Mouse (Mus musculus) left cerebral cortex, postnatal 14 days (tissue): Measurements from ENCODE around the gene Anapc15-ps. TPM values are rescaled to one million over a fixed set of nuclear protein-coding genes. Genes with fewer than 3 reads are reported as not detected.

ENCODE experiments used
- DNase-seq, 2 experiments: peaks; one replicate each; pipeline ENCODE4 v3.0.0; 2021 to 2022; ENCODE audit warnings: low spot score in 2 of 2, mixed read lengths in 1 of 2
- intact Hi-C: fragments of 180-260 bp; cut with DNase I; formaldehyde crosslinking; loops from one replicate; pipeline ENCODE4 v1.15.1; 2025
- total RNA-seq, 2 experiments: library from RNA; stranded (reverse); gene quantifications; 2 replicates each; pipeline ENCODE4 v1.2.3; 2021

Anapc15-ps gene
- total RNA-seq, 2 experiments from 2014 or later, result not detected

DNA sequence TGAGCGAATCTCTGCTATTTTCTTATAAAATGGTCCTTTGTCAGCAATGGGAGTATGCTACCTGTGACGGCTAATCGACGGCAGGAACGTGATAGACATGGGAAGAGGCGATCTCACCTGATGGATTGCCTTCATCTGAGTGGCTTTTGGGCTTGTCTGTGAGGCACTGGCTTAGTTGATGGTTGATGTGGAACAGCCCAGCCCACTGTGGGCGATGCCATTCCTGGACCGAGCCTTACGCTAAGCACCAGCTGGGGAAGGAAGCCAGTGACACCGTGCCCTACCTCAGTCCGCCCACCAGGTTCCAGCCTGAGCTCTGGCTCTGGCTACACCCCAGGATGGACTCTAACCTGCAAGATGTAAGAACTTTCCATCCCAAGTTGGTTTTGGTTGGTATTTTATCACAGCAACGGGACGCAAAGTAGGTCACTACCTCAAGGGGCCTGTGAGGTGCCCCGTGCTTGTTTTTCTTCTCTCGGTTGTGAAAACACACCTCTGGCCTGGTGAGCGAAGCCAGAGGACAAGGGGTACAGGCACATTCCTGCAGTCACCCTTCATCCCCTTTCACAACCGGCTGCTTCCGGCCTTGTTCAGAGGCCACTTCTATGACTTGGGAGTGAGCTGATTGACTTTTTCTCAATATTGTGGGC lies 22.5 kb upstream of the Anapc15-ps start:
- intact Hi-C loops, result no loop called here
- DNase-seq, result no peak

DNA sequence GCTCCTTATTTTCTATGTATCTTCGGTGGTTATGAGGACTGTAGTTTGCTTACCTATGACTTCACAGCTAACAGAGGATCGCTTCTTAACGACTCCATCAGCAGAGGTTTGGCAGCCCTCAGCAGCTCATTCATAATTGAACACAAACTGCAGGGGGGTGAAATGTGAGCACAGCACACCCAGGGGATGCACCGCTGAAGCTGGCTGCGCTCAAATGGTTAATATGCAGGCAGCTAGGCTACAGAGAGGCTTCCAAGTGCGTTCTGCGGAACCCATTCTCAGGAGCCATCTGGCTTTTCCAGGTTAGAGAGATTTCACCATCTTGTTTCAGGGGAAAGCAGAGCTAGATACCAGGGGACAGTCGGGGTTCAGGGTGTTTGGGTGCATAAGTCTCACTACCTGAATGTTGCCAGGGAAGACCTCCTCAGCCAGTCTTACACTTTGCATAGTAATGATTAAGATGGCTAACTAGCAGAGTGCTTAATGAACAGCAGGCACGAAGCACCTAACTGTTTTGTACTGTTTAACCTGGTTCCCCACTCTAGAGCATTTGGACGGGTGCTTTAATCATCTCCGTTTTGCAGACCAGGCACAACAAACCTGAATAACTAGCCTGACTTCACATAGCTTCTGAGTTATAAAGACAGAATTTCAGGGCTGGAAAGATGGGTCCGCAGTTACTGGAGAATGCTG lies 21.5 kb upstream of the Anapc15-ps start:
- intact Hi-C loops, result no loop called here
- no peak for DNase-seq

DNA sequence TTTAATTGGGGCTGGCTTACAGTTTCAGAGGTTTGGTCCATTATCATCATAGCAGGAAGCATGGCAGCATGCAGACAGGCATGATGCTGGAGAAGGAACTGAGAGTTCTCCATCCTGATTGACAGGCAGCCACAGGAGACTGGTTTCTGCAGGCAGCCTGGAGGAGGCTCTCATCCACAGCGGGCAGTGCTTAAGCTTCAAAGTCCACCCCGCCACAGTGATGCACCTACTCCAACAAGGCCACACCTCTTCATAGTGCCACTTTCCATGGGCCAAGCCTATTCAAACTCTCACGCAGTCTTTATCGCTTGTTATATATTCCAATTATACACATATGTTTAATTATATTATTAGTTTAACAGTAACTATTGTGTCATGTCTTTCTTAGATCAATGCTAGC lies 18.1 kb upstream of the Anapc15-ps start:
- no peak for DNase-seq
- intact Hi-C loops, result no loop called here

DNA sequence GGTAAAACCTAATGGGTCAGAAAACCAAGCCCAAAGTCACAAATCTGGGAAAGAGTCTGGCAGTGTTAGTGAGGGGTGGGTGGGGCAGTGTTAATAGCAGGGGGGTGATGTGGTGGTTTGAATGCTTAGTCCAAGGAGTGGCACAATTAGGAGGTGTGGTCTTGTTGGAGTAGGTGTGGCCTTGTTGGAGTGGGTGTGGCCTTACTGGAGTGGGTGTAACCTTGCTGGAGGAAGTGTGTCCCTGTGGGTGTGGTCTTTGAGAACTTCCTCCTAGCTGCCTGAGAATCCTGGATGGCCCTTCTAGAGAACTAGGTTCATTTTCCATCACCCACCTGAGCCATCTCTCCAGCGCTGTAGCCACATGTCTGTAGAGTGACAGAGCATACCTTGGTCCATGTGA lies 16.6 kb upstream of the Anapc15-ps start:
- DNase-seq, result no peak
- intact Hi-C loops, result no loop called here

DNA sequence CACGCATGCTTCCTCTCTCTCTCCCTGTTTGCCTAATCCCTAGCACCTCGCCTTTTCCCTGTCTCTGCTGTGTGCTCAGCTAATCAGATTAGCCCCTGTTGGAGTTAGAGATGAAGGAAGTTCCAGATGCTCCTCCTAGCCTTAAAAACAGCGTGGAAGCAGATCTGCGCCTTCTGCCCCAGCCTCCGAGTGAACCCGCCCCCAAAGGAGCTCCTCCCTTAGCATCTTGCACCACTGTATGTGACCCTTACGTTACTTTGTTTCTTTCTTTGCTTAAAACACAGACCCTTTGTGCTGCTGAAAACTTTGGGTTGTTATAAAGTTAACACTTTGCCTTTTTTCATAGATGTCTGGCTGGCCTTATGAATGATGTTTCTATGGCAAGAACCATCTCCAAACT lies 15.8 kb upstream of the Anapc15-ps start:
- DNase-seq, result no peak
- intact Hi-C loops, result no loop called here

DNA sequence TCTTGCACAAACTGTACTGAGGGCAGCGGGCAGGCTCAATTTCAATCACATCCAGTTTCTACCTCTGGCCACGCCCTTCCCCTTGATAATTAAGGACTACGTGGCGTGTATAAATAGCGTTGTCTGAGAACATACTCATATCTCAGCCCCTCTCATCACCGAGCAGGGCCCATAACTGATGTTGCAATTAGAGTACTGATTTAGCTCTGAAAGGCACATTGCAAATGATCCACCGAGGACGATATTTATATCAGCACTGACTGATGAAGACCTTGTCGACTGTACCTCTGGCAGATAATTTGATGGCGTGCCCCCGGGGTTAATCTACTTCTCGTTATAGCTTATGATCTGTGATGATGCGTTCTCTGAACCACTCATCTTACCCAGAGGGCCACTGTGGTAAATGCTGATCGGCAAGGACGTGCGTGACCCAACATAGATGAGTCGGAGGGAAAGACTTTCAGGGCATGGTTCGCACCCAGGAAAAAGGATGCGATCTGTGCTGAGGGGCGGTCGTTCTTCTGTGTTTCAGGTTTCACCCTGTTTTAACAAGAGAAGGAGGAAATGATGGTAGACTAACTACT lies 14.4 kb upstream of the Anapc15-ps start:
- DNase-seq, result no peak
- intact Hi-C loops, result no loop called here

DNA sequence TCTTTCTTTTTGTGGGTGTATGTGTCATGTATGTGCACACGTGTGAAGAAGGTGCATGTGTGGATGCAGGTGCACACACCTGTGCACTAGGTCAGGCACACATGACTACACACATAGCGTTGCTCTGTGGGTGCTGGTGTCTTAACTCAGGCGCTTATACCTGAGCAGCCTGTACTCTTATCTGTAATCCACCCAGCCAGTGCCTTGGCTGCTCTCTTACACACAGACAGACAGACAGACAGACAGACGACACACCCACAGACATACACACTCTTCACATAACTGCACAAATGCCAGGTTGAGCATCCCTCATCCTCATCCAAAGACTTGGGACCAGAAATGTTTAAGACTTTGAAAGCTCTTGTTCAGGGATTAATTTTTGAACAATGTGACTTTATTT lies 12.8 kb upstream of the Anapc15-ps start:
- intact Hi-C loops, result no loop called here
- DNase-seq, result no peak

DNA sequence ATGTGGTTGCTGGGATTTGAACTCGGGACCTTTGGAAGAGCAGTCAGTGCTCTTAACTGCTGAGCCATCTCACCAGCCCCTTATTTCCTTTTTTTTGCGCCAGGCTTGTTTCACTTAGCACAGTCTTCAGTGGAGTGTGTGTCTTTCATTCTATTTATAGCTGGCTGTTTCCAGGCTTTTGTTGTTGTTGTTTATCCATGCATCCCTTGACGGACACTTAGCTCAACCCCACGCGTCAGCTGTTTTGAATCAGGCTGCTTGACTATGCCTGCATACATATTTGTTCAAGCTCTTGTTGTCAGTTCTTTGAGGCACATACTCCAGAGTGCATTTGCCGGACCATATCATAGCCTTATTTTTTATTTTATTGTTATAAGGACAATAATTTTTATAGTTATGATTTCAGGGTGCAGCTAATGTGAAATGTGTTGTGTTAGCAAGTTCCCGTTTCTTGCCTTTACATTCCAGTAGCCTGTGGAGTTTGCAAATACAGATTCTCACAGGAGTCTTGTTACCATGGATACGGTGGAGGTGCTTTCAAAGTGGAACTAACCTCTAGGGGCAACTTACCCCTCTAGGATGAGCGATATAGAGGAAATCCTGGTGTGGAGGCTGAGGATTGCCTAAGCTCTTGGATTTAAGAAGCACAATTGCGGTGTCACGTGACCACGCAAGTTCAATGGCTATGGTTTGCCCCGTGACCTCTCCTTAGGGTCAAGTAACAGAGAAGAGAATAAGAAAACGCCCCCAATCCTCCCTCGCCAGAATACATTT lies 11.7 kb upstream of the Anapc15-ps start:
- no peak for DNase-seq
- intact Hi-C loops, result loop anchor here (5.0 kb wide), 1 partner anchor 123 kb away; the partner anchor contains the start of gene Nudt4

DNA sequence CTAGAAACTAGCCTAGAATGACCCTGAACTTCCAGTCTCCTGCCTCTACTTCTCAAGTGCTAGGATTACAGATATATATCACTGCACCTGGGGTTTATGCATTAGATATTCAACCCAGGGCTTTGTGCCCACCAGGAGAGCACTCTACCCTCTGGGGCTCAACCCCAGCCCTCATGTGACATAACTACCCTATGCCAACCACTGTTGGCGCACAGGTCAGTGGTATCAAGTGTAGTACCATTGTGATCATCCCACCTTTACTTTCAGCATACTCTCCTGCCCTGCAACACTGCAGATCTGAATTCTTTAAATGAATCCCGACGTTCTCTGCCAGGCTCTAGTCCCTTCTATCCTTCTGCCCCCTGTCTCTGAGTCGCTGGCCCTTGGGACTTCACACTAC lies 11.0 kb upstream of the Anapc15-ps start:
- DNase-seq, result no peak
- intact Hi-C loops, result loop anchor here (5.0 kb wide), 1 partner anchor 122 kb away; the partner anchor contains the start of gene Nudt4

DNA sequence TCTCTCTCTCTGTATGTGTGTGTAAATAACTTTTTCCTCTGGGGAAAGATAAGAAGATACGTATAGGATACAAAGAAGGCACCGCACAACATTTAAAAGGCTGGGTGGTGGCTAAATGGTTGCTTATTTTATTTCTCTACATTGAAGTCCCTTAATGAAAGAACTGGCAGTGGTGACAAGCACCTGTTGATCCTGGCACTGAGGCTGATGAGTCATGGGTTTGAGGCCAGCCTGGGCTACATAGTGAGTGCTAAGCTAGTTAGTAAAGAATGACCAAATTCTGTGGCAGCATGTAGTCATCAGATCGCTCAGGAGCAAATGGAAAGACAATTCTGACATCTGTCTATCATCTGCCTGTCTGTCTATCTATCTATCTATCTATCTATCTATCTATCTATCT lies 10.5 kb upstream of the Anapc15-ps start:
- no peak for DNase-seq
- intact Hi-C loops, result loop anchor here (5.0 kb wide), 1 partner anchor 121 kb away; the partner anchor contains the start of gene Nudt4

DNA sequence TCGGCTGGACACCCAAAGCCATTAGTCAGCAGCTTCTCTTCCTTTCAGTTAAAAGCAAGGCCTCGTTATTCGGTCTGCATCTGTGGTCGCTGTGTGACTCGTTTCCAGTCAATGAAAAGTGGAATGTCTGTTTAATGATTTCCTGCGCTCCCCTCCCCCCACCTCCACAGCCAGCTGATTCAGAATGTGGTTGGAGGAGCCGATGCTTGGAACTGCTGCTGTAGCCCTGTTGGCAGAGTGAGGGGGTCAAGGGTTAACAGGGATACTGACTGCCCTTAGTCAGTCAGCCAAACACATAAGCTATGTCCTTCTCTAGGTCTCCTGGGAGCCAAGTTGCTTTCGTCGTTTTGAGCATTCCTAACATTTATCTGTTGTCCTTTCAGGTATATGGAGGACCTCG lies 9.7 kb upstream of the Anapc15-ps start:
- intact Hi-C loops, result loop anchor here (5.0 kb wide), 1 partner anchor 121 kb away; the partner anchor contains the start of gene Nudt4
- no peak for DNase-seq

DNA sequence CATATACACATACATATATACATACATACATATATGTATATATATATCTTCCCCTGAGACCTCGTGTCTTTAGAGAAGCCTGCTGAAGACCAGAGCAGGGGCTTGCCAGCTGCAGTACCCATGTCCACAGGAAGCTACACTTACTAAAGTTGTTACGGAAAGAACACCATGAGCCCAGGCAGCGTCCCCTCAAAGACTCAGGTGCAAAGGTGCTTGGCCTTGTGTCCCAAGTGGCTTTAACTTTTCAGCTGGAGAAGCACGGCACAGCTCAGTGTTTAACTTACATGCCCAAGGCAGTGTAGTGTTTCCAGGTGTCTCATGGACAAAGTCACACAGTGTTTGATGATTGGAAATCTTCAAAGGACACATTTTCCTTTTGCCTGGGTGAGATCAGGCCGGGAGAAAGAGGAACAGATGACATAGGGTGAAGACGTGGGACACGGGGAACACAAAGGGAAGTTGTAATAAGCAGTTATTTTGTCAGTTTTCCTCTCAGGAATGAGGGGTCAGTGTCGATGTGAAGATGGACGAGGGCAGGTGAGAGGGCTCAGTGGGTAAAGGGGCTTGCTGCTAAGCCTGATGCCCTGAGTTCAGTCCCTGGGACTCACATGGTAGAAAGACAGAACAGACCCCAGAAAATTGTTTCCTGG lies 9.0 kb upstream of the Anapc15-ps start:
- intact Hi-C loops, result loop anchor here (5.0 kb wide), 1 partner anchor 120 kb away; the partner anchor contains the start of gene Nudt4
- DNase-seq, result no peak

DNA sequence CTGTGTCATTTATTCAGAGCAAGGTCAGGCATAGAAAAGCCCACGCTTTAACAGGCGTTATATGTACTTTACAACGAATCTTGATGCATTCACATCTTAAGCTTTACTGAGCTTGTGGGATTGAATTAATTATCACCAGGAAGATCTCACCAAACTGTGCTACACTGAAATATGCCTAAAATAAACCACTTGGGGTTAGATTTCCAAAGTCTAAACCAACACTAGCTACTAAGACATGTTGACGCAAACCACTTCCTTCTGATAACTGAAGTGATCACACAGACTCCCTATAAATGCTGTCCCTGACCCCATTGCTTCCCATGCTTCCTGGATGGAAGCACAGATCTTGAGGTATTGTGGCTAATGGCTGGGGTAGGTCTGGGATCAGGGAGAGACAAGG lies 8.2 kb upstream of the Anapc15-ps start:
- intact Hi-C loops, result loop anchor here (5.0 kb wide), 1 partner anchor 119 kb away; the partner anchor contains the start of gene Nudt4
- DNase-seq, result no peak

DNA sequence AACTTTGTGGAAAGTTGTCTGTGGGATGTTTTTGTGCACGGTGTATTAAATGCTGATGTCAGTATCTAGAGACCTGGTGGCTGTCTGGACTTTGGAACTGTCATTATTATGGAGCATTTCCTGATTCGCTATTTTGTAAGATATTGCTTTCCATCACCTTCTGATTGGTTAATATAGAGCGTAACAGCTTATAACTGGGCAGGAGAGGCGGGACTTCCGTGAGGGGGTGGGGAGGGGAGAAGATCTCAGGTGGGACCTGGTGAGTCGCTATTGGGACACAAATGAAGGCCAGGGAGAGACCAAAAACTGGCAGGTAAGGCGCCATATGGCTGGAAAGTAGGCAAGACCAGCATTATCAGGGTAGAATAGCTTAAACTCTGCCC lies 7.8 kb upstream of the Anapc15-ps start:
- DNase-seq, result no peak
- intact Hi-C loops, result loop anchor here (5.0 kb wide), 1 partner anchor 119 kb away; the partner anchor contains the start of gene Nudt4

DNA sequence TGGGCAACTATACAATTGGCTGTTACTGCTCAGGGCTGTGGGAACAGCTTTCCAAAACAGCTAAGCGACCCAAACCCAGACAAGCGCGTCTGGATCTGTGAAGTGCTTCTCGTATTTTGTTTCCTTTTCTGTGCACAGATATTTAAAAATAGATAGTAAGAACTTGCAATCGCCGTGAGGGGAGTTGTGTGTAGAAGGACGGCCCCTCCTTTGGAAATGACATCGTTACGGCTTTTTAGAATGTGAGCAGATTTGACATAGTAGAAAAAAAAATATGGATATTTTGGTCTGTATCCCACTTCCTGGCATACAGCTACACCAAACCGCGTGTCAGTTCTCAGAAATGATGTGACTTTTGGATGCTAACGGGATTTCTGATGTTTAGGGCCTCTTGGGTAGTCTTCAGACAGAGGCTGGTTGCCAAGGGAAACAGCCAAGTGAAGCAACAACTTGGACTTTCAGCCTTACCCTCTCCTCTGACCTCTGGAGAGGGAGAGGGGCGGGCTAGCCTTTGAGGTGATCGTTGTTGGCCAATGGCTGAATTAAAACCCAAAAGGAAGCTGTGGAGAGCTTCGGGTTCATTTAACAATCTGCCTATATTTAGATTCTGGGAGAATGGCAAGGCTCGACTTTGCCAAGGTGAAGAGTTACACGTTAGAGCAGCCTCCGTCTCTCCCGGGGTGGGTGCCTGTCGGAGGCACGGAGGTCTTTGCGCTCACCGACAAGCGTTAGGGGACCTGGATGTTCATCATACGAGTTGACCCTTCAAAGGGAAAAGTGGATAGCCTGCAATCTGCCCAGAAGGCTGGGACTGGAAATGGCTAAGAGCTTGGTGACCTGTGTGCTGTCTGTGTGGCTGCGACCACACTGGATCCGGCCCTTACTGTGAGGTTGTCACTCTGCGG lies 7.2 kb upstream of the Anapc15-ps start:
- intact Hi-C loops, result loop anchor here (5.0 kb wide), 1 partner anchor 118 kb away; the partner anchor contains the start of gene Nudt4
- DNase-seq, result peak; percentile 40 to 64

DNA sequence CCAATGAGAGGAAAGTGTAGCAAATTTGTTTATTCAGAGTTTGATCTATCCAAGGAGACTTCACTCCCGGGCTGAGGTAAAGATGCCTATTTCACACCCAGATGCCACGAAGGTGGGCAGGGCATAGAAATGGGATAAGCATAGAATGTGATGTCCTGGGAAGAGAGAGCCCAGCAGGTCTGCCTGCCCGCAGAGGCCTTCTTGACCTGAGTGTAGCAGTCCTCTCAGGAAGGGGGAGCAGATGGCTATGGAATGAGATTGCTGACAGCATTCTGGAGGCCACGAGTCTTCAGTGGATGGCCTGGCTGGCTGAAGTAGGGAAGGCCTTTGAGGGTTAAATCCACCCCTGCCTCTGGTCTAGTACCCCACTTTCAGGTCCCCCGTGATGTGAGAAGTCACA lies 5.9 kb upstream of the Anapc15-ps start:
- DNase-seq, result no peak
- intact Hi-C loops, result no loop called here

DNA sequence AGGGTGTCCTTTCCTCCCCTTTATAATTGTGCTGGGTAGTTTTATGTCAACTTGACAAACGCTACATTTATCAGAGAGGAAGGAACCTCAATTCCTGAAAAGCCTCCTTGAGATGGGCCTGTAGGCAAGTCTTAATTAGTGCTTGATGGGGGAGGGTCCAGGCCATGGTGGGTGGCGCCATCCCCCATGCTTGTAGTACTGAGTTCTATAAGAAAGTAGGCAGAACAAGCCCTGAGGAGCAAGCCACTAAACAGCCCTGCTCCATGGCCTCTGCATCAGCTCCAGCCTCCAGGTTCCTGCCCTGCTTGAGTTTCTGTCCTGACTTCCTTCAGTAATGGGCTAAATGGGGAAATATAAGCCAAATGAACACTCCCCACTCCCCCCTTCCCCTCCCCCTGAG lies 5.4 kb upstream of the Anapc15-ps start:
- no peak for DNase-seq
- intact Hi-C loops, result no loop called here

DNA sequence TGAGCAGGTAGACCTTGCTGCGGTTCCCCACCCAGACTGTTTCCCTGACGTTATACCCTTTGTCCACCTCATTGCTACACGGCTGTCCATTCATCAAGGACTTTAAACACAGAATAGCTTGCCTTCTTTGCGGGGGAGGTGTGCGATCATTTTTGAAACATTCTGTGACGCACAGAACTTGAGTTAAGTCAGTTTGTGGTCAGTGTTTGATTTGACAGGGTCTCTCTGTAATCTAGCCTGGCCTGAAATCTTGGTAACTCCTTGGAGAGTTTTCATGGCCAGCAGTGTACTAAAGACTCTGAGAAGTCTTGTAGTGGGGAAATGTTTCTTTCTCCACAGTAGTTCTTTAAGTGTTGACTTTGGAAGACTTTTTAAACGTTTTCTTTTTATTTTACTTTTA lies 5.0 kb upstream of the Anapc15-ps start:
- intact Hi-C loops, result no loop called here
- DNase-seq, result no peak
